Mouse (Mus musculus): ENCODE data around the gene Gmppb.
A peak's percentile ranks its signal among the peaks of the same experiment; 100 is the strongest.

Gmppb gene

GRCm38 (mm10) chr9:108073141-108073930 lies 24.3 kb downstream of the Gmppb start:
- no peak for DNase-seq (ENCODE audit: extremely low spot score, low spot score)

DNA sequence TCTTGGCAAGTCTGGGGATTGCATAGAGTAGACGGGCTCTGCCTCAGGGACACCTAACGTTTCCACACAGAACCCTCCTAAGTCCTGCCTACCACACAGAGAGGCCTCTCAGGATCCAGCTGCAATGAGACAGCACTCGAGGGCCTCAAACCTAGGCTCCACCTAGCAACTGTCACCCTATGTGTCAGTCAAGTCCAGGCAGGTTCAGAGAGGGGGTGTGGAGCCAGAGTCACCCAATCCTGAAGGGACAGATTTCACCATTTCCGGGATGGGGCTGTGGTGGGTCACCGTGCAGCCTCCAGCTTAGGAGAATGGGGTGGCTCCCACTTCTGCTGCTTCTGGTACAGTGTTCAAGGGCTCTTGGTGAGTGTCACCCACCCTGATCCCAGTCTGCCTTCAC lies 31.1 kb downstream of the Gmppb start, which contains the start of gene Mst1:
Gene Mst1 (plus strand): TSS at position 269 of the 400 bp plus-strand sequence.
- no peak for DNase-seq (ENCODE audit: extremely low spot score, low spot score)

DNA sequence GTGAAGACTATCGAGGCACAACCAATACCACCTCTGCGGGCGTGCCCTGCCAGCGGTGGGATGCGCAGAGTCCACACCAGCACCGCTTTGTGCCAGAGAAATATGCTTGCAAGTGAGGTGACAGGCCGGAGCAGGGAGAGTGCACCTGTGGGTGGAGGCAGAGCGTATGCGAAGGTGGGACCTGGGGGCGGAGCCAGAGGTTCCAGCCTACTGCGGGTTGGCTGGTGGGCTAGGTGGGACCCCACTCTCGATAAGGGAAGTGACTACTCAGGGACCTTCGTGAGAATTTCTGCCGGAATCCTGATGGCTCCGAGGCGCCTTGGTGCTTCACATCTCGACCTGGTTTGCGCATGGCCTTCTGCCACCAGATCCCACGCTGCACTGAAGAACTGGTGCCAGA lies 33.5 kb downstream of the Gmppb start:
- DNase-seq (ENCODE audit: extremely low spot score, low spot score) = no peak

GRCm38 (mm10) chr9:108082988-108083431 lies 34.0 kb downstream of the Gmppb start, which contains the start of gene Rnf123:
Rnf123 (minus strand) TSS chr9:108083346.
- DNase-seq (ENCODE audit: extremely low spot score, low spot score) = no peak

- no peak for DNase-seq (ENCODE audit: extremely low spot score, low spot score)
Measured at GRCm38 (mm10) chr9:108083561-108083960, 34.5 kb downstream of the Gmppb start.

GRCm38 (mm10) chr9:108085261-108085660 lies 36.2 kb downstream of the Gmppb start:
- DNase-seq (ENCODE audit: extremely low spot score, low spot score) = no peak

- DNase-seq (ENCODE audit: extremely low spot score, low spot score) = no peak
Measured at GRCm38 (mm10) chr9:108090611-108091120, 41.6 kb downstream of the Gmppb start.

- DNase-seq (ENCODE audit: extremely low spot score, low spot score) = no peak
Measured at GRCm38 (mm10) chr9:108093586-108093985, 44.5 kb downstream of the Gmppb start.

DNA sequence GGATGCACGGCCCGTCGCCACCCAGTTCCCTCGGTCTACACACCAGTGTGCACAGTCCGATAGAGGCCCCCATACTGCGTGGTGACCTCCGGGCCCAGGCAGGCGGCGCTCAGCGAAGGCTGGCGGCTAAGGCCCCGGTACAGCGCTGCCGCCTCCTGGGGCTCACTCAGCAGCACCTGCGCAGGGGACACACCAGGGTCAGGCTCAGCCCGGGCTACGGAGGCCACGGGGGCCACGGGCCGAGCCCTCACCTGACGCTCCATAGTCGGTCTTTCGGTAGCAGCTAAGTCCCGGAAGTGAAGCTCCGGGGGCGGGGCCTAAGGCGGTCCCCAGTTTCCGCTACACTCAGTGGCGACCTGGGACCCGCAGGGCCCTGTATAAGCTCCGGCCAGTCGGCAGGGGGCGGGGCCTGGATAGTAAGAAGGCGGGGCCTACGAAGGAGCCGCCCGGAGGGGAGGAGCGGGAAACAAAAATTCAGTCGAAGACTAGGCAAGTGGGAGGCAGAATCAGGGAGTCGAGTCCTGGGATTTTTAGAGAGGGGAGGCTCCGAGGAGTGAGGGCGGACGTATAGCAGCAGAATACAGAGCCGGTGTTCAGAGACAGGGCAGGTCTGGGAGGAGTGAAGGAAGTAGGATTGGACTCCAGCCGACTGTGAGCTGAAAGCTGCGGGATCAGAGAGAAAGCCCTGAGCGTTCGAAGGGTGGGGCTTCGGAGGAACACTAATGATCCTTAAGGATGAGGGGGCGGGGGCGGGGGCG lies 45.3 kb downstream of the Gmppb start, which contains the start of gene Apeh:
Gene Apeh (minus strand): TSS at position 423 of the 758 bp plus-strand sequence.
- DNase-seq (ENCODE audit: extremely low spot score, low spot score) = peak; percentile 94

DNA sequence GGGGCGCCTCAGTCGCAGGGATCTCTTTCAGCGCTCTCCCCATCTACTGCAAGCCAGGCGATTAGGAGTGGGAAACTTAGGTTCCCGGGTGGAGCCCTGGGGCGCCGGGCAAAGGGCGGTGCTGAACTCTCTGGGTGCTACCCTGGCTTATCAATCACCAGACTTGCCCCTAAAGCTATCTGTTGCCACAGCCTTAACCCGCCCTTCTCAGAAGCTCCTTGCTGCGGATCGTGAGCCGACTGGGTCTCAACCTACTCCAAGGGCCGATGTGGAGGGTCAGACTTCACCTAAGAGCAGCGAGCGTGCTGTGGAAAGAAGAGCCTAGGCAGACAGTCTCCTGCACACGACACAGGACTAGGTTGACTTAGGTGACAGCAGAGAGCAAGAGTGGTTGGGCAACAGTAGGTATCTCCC lies 46.0 kb downstream of the Gmppb start:
- DNase-seq (ENCODE audit: extremely low spot score, low spot score) = no peak

DNA sequence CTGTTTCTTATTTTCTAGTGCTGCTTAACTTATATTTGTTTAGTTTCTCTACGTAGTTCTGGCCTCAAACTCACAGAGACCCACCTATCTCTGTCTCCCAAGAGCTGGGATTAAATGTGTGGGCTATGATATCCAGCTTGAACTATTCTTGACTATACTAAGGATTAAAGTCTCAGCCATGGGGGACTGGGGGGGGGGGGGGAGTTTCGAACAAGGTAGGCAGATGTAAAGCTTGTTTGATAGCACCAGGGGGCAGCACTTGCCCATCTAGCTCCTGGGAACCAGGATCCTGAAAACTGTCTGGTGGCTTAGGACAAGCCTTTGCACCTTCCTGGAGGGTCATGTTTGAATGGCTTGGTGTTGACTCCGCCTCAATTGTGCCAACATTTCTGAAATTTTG lies 46.5 kb downstream of the Gmppb start:
- DNase-seq (ENCODE audit: extremely low spot score, low spot score) = peak; percentile 61

- no peak for DNase-seq (ENCODE audit: extremely low spot score, low spot score)
Measured at GRCm38 (mm10) chr9:108095949-108096712, 47.1 kb downstream of the Gmppb start.

GRCm38 (mm10) chr9:108099619-108100018 lies 50.6 kb downstream of the Gmppb start:
- no peak for DNase-seq (ENCODE audit: extremely low spot score, low spot score)

All from neural tube, embryonic 10.5 days (tissue).